Mouse (Mus musculus) intestine, embryonic 15.5 days (tissue): ENCODE data around the gene Hoxa2. TPM values are rescaled to one million over a fixed set of nuclear protein-coding genes. Genes with fewer than 3 reads are reported as not detected.
A peak's percentile ranks its signal among the peaks of the same experiment; 100 is the strongest.

Experiments used
- ATAC-seq: fragments of 200-750 bp; cut with Nextera tagmentation; 2 replicates; pipeline ENCODE4 v1.8.0; 2017; ENCODE audit warnings: moderate TSS enrichment, moderate library complexity
- H3K27ac ChIP-seq: fragments of 300-500 bp; sonication (generic); 2 replicates; pipeline ENCODE4 v1.5.1; 2015; ENCODE audit warnings: mild to moderate bottlenecking, inconsistent platforms
- H3K27me3 ChIP-seq: fragments of 300-500 bp; sonication (generic); replicated peaks from 2 replicates; pipeline ENCODE4 v1.6.1; 2015; ENCODE audit warnings: inconsistent platforms
- H3K36me3 ChIP-seq: fragments of 300-500 bp; sonication (generic); 2 replicates; pipeline ENCODE4 v1.6.1; 2015; ENCODE audit warnings: inconsistent platforms
- H3K4me1 ChIP-seq: fragments of 300-500 bp; sonication (generic); replicated peaks from 2 replicates; pipeline ENCODE4 v1.6.1; 2015; ENCODE audit warnings: inconsistent platforms
- H3K4me2 ChIP-seq: fragments of 300-500 bp; sonication (generic); replicated peaks from 2 replicates; pipeline ENCODE4 v1.6.1; 2015; ENCODE audit warnings: mild to moderate bottlenecking, inconsistent platforms
- H3K4me3 ChIP-seq: fragments of 300-500 bp; sonication (generic); replicated peaks from 2 replicates; pipeline ENCODE4 v1.5.1; 2015; ENCODE audit warnings: inconsistent platforms
- H3K9ac ChIP-seq: fragments of 300-500 bp; sonication (generic); 2 replicates; pipeline ENCODE4 v1.6.1; 2015; ENCODE audit warnings: inconsistent platforms
- H3K9me3 ChIP-seq: fragments of 300-500 bp; sonication (generic); 2 replicates; pipeline ENCODE4 v1.6.1; 2016; ENCODE audit warnings: inconsistent platforms
- WGBS: fragments of 180-500 bp; shearing (Covaris S2); methylation state at CpG from one replicate; pipeline ENCODE4 v1.1.7; 2015; 5-methylcytosine and 5-hydroxymethylcytosine counted together
- polyA plus RNA-seq: library from polyadenylated mRNA; unstranded; fragments of >200 nt; fragmentation: Nextera tagmentation; extraction: Ambion mirVana; gene quantifications from 2 replicates; pipeline ENCODE4 v1.2.1, GENCODE M21; 2015

The Hoxa2 gene
- polyA plus RNA-seq, 1 experiment from 2014 or later: 8.6 TPM

- peaks cover 28% of the 10 kb centered on the region for H3K27me3 ChIP-seq
- peaks cover 21% of the 10 kb centered on the region for H3K4me1 ChIP-seq
- no peaks in the 10 kb centered on the region for H3K9me3 ChIP-seq
- no peaks in the 10 kb centered on the region for H3K36me3 ChIP-seq
- H3K9ac ChIP-seq: peak overlapping the region; percentile 62
- peak overlapping the region; percentile 32; the same call in 1 of the 2 replicates for H3K4me3 ChIP-seq
- H3K4me2 ChIP-seq: peak overlapping the region; percentile 71
- peak overlapping the region; percentile 78 for H3K27ac ChIP-seq
- ATAC-seq: no peak
- WGBS: 53% methylated on average over 4 of the region's 4 CpGs
These were observed 1.9 kb upstream of the Hoxa2 start for GRCm38 (mm10) chr6:52166431-52167077.

GRCm38 (mm10) chr6:52165441-52166370 lies 1.1 kb upstream of the Hoxa2 start:
- Histone ChIP-seq H3K4me2 (peak overlapping the region; percentile 71), H3K9ac (peak overlapping the region; percentile 62), H3K36me3 (no peaks in the 10 kb centered on the region), H3K4me3 (peak overlapping the region; percentile 49), H3K4me1 (peaks cover 21% of the 10 kb centered on the region), H3K9me3 (no peaks in the 10 kb centered on the region), H3K27ac (peak overlapping the region; percentile 87), H3K27me3 (peaks cover 24% of the 10 kb centered on the region)
- ATAC-seq: no peak
- WGBS: 29% methylated on average over 28 of the region's 28 CpGs

GRCm38 (mm10) chr6:52164051-52164625 lies 493 bp downstream of the Hoxa2 start:
- ATAC-seq: no peak
- 7% methylated on average over 39 of the region's 39 CpGs for WGBS
- H3K4me2 ChIP-seq: peak overlapping the region; percentile 71
- no peaks in the 10 kb centered on the region for H3K36me3 ChIP-seq
- H3K9ac ChIP-seq: peak overlapping the region; percentile 62
- no peaks in the 10 kb centered on the region for H3K9me3 ChIP-seq
- H3K27me3 ChIP-seq: peaks cover 15% of the 10 kb centered on the region
- peaks cover 36% of the 10 kb centered on the region for H3K4me1 ChIP-seq
- peak overlapping the region; percentile 87 for H3K27ac ChIP-seq
- peak overlapping the region; percentile 49 for H3K4me3 ChIP-seq

- Histone ChIP-seq H3K4me2 (peak overlapping the region; percentile 71), H3K9me3 (no peaks in the 10 kb centered on the region), H3K27ac (peak overlapping the region; percentile 87), H3K4me1 (peaks cover 38% of the 10 kb centered on the region), H3K36me3 (no peaks in the 10 kb centered on the region), H3K27me3 (peaks cover 12% of the 10 kb centered on the region), H3K9ac (peak overlapping the region; percentile 62), H3K4me3 (peak overlapping the region; percentile 49)
- 42% methylated on average over 17 of the region's 17 CpGs for WGBS
- no peak for ATAC-seq
These were observed 1.1 kb downstream of the Hoxa2 start for GRCm38 (mm10) chr6:52163366-52164031.

GRCm38 (mm10) chr6:52162611-52163365 lies 1.8 kb downstream of the Hoxa2 start:
- Histone ChIP-seq H3K4me1 (peaks cover 38% of the 10 kb centered on the region), H3K9ac (peak overlapping the region; percentile 62), H3K9me3 (no peaks in the 10 kb centered on the region), H3K27me3 (peaks cover 15% of the 10 kb centered on the region), H3K27ac (peak overlapping the region; percentile 87), H3K4me2 (peak overlapping the region; percentile 71), H3K36me3 (no peaks in the 10 kb centered on the region), H3K4me3 (peak overlapping the region; percentile 49)
- no peak for ATAC-seq
- 40% methylated on average over 14 of the region's 14 CpGs for WGBS

GRCm38 (mm10) chr6:52162093-52162380 lies 2.6 kb downstream of the Hoxa2 start:
- Histone ChIP-seq H3K36me3 (no peaks in the 10 kb centered on the region), H3K27me3 (peaks cover 22% of the 10 kb centered on the region), H3K4me3 (no peak overlapping the region), H3K27ac (no peak overlapping the region), H3K4me2 (peak overlapping the region; percentile 43), H3K9me3 (no peaks in the 10 kb centered on the region), H3K4me1 (peaks cover 45% of the 10 kb centered on the region), H3K9ac (0 out of 2 replicates have a peak overlapping the region, but pooled peaks have one; percentile 10)
- WGBS: 40% methylated on average over 1 of the region's 1 CpGs
- no peak for ATAC-seq

- Histone ChIP-seq H3K4me2 (peak overlapping the region; percentile 89), H3K27ac (peak overlapping the region; percentile 88), H3K4me1 (peaks cover 48% of the 10 kb centered on the region), H3K27me3 (peaks cover 27% of the 10 kb centered on the region), H3K36me3 (no peaks in the 10 kb centered on the region), H3K4me3 (peak overlapping the region; percentile 68), H3K9ac (peak overlapping the region; percentile 18; the same call in 1 of the 2 replicates), H3K9me3 (no peaks in the 10 kb centered on the region)
- ATAC-seq: no peak
- 28% methylated on average over 8 of the region's 8 CpGs for WGBS
These were observed 3.1 kb downstream of the Hoxa2 start for GRCm38 (mm10) chr6:52161336-52162092.

GRCm38 (mm10) chr6:52160511-52161335 lies 3.9 kb downstream of the Hoxa2 start:
- H3K27me3 ChIP-seq: peaks cover 33% of the 10 kb centered on the region
- peak overlapping the region; percentile 89 for H3K4me2 ChIP-seq
- no peaks in the 10 kb centered on the region for H3K9me3 ChIP-seq
- ATAC-seq: peak; percentile 29
- H3K27ac ChIP-seq: peak overlapping the region; percentile 88
- peak overlapping the region; percentile 51 for H3K9ac ChIP-seq
- 2% methylated on average over 30 of the region's 30 CpGs for WGBS
- no peaks in the 10 kb centered on the region for H3K36me3 ChIP-seq
- peak overlapping the region; percentile 68 for H3K4me3 ChIP-seq
- peaks cover 49% of the 10 kb centered on the region for H3K4me1 ChIP-seq

GRCm38 (mm10) chr6:52159979-52160378 lies 4.7 kb downstream of the Hoxa2 start:
- Histone ChIP-seq H3K27ac (peak overlapping the region; percentile 88), H3K27me3 (peaks cover 33% of the 10 kb centered on the region), H3K9ac (peak overlapping the region; percentile 51), H3K4me2 (peak overlapping the region; percentile 89), H3K4me3 (peak overlapping the region; percentile 68), H3K4me1 (peaks cover 48% of the 10 kb centered on the region), H3K9me3 (no peaks in the 10 kb centered on the region), H3K36me3 (no peaks in the 10 kb centered on the region)
- no peak; the same call in 1 of the 2 replicates for ATAC-seq
- WGBS: 21% methylated on average over 7 of the region's 9 CpGs

- peak; percentile 21; the same call in 1 of the 2 replicates for ATAC-seq
- peak overlapping the region; percentile 89 for H3K4me2 ChIP-seq
- H3K9ac ChIP-seq: peak overlapping the region; percentile 68
- no peaks in the 10 kb centered on the region for H3K9me3 ChIP-seq
- no peaks in the 10 kb centered on the region for H3K36me3 ChIP-seq
- peak overlapping the region; percentile 68 for H3K4me3 ChIP-seq
- peaks cover 42% of the 10 kb centered on the region for H3K4me1 ChIP-seq
- peaks cover 33% of the 10 kb centered on the region for H3K27me3 ChIP-seq
- peak overlapping the region; percentile 88 for H3K27ac ChIP-seq
- 13% methylated on average over 12 of the region's 12 CpGs for WGBS
These were observed 5.4 kb downstream of the Hoxa2 start for GRCm38 (mm10) chr6:52159164-52159761.
